Mouse (Mus musculus): ENCODE data around the gene Scn2b. TPM values are rescaled to one million over a fixed set of nuclear protein-coding genes. Genes with fewer than 3 reads are reported as not detected.

The Scn2b gene
- polyA plus RNA-seq, 1 experiment from 2014 or later = 5.5 TPM

- ATAC-seq (ENCODE audit: insufficient number of reproducible peaks, insufficient read depth, low FRiP score, low read depth) = no peak; the same call in 1 of the 2 replicates
- H3K27ac ChIP-seq (ENCODE audit: low read length) = no peak overlapping the region
- 74% methylated on average over 1 of the region's 1 CpGs for WGBS
- H3K4me3 ChIP-seq (ENCODE audit: low read depth, low read length) = no peak overlapping the region
- H3K9me3 ChIP-seq (ENCODE audit: control insufficient read depth, low read depth, low read length) = no peaks in the 10 kb centered on the region
- no peaks in the 10 kb centered on the region for H3K36me3 ChIP-seq (ENCODE audit: control insufficient read depth, insufficient read depth, low read length)
- no peak overlapping the region for H3K4me2 ChIP-seq (replicated peaks; ENCODE audit: low read depth, low read length)
- no peaks in the 10 kb centered on the region for H3K27me3 ChIP-seq (ENCODE audit: control insufficient read depth, insufficient read depth, low read length)
- no peak overlapping the region for H3K9ac ChIP-seq (replicated peaks; ENCODE audit: low read depth, low read length)
- H3K4me1 ChIP-seq (ENCODE audit: control insufficient read depth, insufficient read depth, low read length) = no peaks in the 10 kb centered on the region
These were observed 53.6 kb downstream of the Scn2b start for GRCm38 (mm10) chr9:45171073-45171610.

GRCm38 (mm10) chr9:45173475-45173874 lies 55.9 kb downstream of the Scn2b start:
- H3K4me1 ChIP-seq (ENCODE audit: control insufficient read depth, insufficient read depth, low read length) = no peaks in the 10 kb centered on the region
- ATAC-seq (ENCODE audit: insufficient number of reproducible peaks, insufficient read depth, low FRiP score, low read depth) = no peak
- no peak overlapping the region for H3K27ac ChIP-seq (ENCODE audit: low read length)
- WGBS = 65% methylated on average over 3 of the region's 3 CpGs
- no peaks in the 10 kb centered on the region for H3K9me3 ChIP-seq (ENCODE audit: control insufficient read depth, low read depth, low read length)
- H3K27me3 ChIP-seq (ENCODE audit: control insufficient read depth, insufficient read depth, low read length) = no peaks in the 10 kb centered on the region
- no peaks in the 10 kb centered on the region for H3K36me3 ChIP-seq (ENCODE audit: control insufficient read depth, insufficient read depth, low read length)
- no peak overlapping the region for H3K9ac ChIP-seq (replicated peaks; ENCODE audit: low read depth, low read length)
- H3K4me2 ChIP-seq (replicated peaks; ENCODE audit: low read depth, low read length) = no peak overlapping the region
- H3K4me3 ChIP-seq (ENCODE audit: low read depth, low read length) = no peak overlapping the region

GRCm38 (mm10) chr9:45179282-45179681 lies 61.7 kb downstream of the Scn2b start:
- Histone ChIP-seq H3K4me1 (ENCODE audit: control insufficient read depth, insufficient read depth, low read length) (no peaks in the 10 kb centered on the region), H3K4me3 (ENCODE audit: low read depth, low read length) (no peak overlapping the region), H3K27ac (ENCODE audit: low read length) (no peak overlapping the region), H3K9ac (replicated peaks; ENCODE audit: low read depth, low read length) (no peak overlapping the region), H3K27me3 (ENCODE audit: control insufficient read depth, insufficient read depth, low read length) (no peaks in the 10 kb centered on the region), H3K4me2 (replicated peaks; ENCODE audit: low read depth, low read length) (no peak overlapping the region), H3K36me3 (ENCODE audit: control insufficient read depth, insufficient read depth, low read length) (no peaks in the 10 kb centered on the region), H3K9me3 (ENCODE audit: control insufficient read depth, low read depth, low read length) (no peaks in the 10 kb centered on the region)
- ATAC-seq (ENCODE audit: insufficient number of reproducible peaks, insufficient read depth, low FRiP score, low read depth) = no peak
- WGBS = 89% methylated on average over 5 of the region's 5 CpGs

Other genes with a start within 250 kb of the Scn2b start
- 12.7 and 15.9 TPM in 2 replicates for gene Kmt2a, start 236.5 kb upstream of the Scn2b start, polyA plus RNA-seq (2014; fragmentation: Nextera tagmentation; extraction: Ambion mirVana)
- gene Atp5l, start 197.0 kb upstream of the Scn2b start, polyA plus RNA-seq (2014; fragmentation: Nextera tagmentation; extraction: Ambion mirVana) = 667 and 745 TPM in 2 replicates
- gene Ube4a, start 152.2 kb upstream of the Scn2b start, polyA plus RNA-seq (2014; fragmentation: Nextera tagmentation; extraction: Ambion mirVana) = 32.7 and 39.6 TPM in 2 replicates
- gene Cd3g, start 137.4 kb upstream of the Scn2b start, polyA plus RNA-seq (2014; fragmentation: Nextera tagmentation; extraction: Ambion mirVana) = 0.33 TPM in 1 of 2 replicates, not detected in the other
- gene Cd3d, start 136.0 kb upstream of the Scn2b start, polyA plus RNA-seq (2014; fragmentation: Nextera tagmentation; extraction: Ambion mirVana) = not detected in 2 replicates
- gene Cd3e, start 108.2 kb upstream of the Scn2b start, polyA plus RNA-seq (2014; fragmentation: Nextera tagmentation; extraction: Ambion mirVana) = 0.41 TPM in 1 of 2 replicates, not detected in the other
- gene Mpzl2, start 78.0 kb upstream of the Scn2b start, polyA plus RNA-seq (2014; fragmentation: Nextera tagmentation; extraction: Ambion mirVana) = 27.2 and 28.6 TPM in 2 replicates
- 3.1 and 4.6 TPM in 2 replicates for gene Mpzl3, start 62.6 kb upstream of the Scn2b start, polyA plus RNA-seq (2014; fragmentation: Nextera tagmentation; extraction: Ambion mirVana)
- gene Jaml, start 38.6 kb upstream of the Scn2b start, polyA plus RNA-seq (2014; fragmentation: Nextera tagmentation; extraction: Ambion mirVana) = 2.8 and 4.2 TPM in 2 replicates
- gene Scn4b, start 20.6 kb downstream of the Scn2b start, polyA plus RNA-seq (2014; fragmentation: Nextera tagmentation; extraction: Ambion mirVana) = 0.04 TPM in 1 of 2 replicates, not detected in the other
- 0.31 TPM in 1 of 2 replicates, not detected in the other for gene BC049352, start 64.2 kb downstream of the Scn2b start, polyA plus RNA-seq (2014; fragmentation: Nextera tagmentation; extraction: Ambion mirVana)
- gene Tmprss4, start 86.3 kb downstream of the Scn2b start, polyA plus RNA-seq (2014; fragmentation: Nextera tagmentation; extraction: Ambion mirVana) = 19.2 and 20.5 TPM in 2 replicates
- 1.1 and 1.5 TPM in 2 replicates for gene Il10ra, start 151.4 kb downstream of the Scn2b start, polyA plus RNA-seq (2014; fragmentation: Nextera tagmentation; extraction: Ambion mirVana)
- gene Tmprss13, start 201.3 kb downstream of the Scn2b start, polyA plus RNA-seq (2014; fragmentation: Nextera tagmentation; extraction: Ambion mirVana) = 3.3 and 4.0 TPM in 2 replicates